Mouse (Mus musculus) CH12.LX (cell line): Measurements from ENCODE around the gene Polr3gl. TPM values are rescaled to one million over a fixed set of nuclear protein-coding genes. Genes with fewer than 3 reads are reported as not detected.

ENCODE experiments used
- DNase-seq: peaks from one replicate; pipeline ENCODE4 v3.0.0-alpha.2; 2013; ENCODE audit errors: extremely low read depth
- H3K27ac ChIP-seq: 2 replicates; pipeline ENCODE4 v1.5.1; 2012; ENCODE audit warnings: low read depth, mild to moderate bottlenecking, control low read depth, moderate library complexity; ENCODE audit not compliant: insufficient read depth
- H3K27me3 ChIP-seq: replicated peaks from 2 replicates; pipeline ENCODE3; 2012; ENCODE audit warnings: inconsistent platforms
- H3K36me3 ChIP-seq, 2 experiments: replicated peaks in 1 of 2; 2 replicates each; pipeline versions ENCODE3 to v1.6.1; 2012; ENCODE audit warnings: inconsistent platforms in 1 of 2, low read length in 1 of 2, mild to moderate bottlenecking in 1 of 2, mixed read lengths in 1 of 2, moderate library complexity in 1 of 2; ENCODE audit not compliant: control insufficient read depth in 1 of 2, insufficient read depth in 1 of 2
- H3K4me1 ChIP-seq, 2 experiments: 2 replicates each; pipeline ENCODE4 v1.6.1; 2012; ENCODE audit warnings: inconsistent platforms in 1 of 2, moderate library complexity in 1 of 2; ENCODE audit not compliant: insufficient read depth in 2 of 2, control insufficient read depth in 1 of 2
- H3K4me2 ChIP-seq: 2 replicates; pipeline ENCODE4 v1.6.1; 2012; ENCODE audit warnings: low read depth, mild to moderate bottlenecking, control low read depth; ENCODE audit not compliant: poor library complexity, insufficient read depth, severe bottlenecking
- H3K4me3 ChIP-seq, 3 experiments: fragments of 150-350 bp in 1 of 3; sonication (generic) in 1 of 3; replicated peaks in 1 of 3; 2 replicates each; pipeline versions ENCODE3 to v1.5.1; 2011 to 2012; ENCODE audit warnings: low read depth in 2 of 3, low read length in 2 of 3, mild to moderate bottlenecking in 2 of 3, moderate library complexity in 2 of 3, control low read depth in 1 of 3, improper control_type of control experiment in 1 of 3, inconsistent platforms in 1 of 3, mixed read lengths in 1 of 3; ENCODE audit not compliant: poor library complexity in 1 of 3
- H3K79me2 ChIP-seq: replicated peaks from 2 replicates; pipeline ENCODE4 v1.6.1; 2012; ENCODE audit warnings: mild to moderate bottlenecking, moderate library complexity; ENCODE audit not compliant: control insufficient read depth, poor library complexity, insufficient read depth, severe bottlenecking; ENCODE audit errors: extremely low read depth
- H3K9ac ChIP-seq: 2 replicates; pipeline ENCODE4 v1.6.1; 2012; ENCODE audit warnings: low read depth, mild to moderate bottlenecking, control low read depth, moderate library complexity; ENCODE audit not compliant: insufficient read depth
- H3K9me3 ChIP-seq: replicated peaks from 2 replicates; pipeline ENCODE3; 2012; ENCODE audit warnings: low read length, inconsistent platforms, mixed read lengths
- CHD1 ChIP-seq: IDR thresholded peaks from 2 replicates; pipeline ENCODE4 v1.6.1; 2012; ENCODE audit warnings: low read depth, low read length, improper control_type of control experiment, inconsistent platforms
- CHD2 ChIP-seq: IDR thresholded peaks from 2 replicates; pipeline ENCODE4 v1.6.1; 2011; ENCODE audit warnings: low read length, improper control_type of control experiment
- EP300 ChIP-seq: IDR thresholded peaks from 2 replicates; pipeline ENCODE4 v1.6.1; 2011; ENCODE audit warnings: low read length, improper control_type of control experiment
- IRF4 ChIP-seq: IDR thresholded peaks from 2 replicates; pipeline ENCODE4 v1.6.1; 2014; ENCODE audit warnings: low read depth, mild to moderate bottlenecking, inconsistent platforms, low read length, improper control_type of control experiment
- SMC3 ChIP-seq: IDR thresholded peaks from 2 replicates; pipeline ENCODE4 v1.6.1; 2011; ENCODE audit warnings: low read depth, low read length, improper control_type of control experiment
- TCF12 ChIP-seq: IDR thresholded peaks from 2 replicates; pipeline ENCODE4 v1.6.1; 2014; ENCODE audit warnings: low read depth, mild to moderate bottlenecking, inconsistent platforms, low read length, improper control_type of control experiment
- USF2 ChIP-seq: conservative IDR thresholded peaks from 2 replicates; pipeline ENCODE4 v1.6.1; 2011; ENCODE audit warnings: low read depth, low read length, improper control_type of control experiment
- ZC3H11A ChIP-seq: IDR thresholded peaks from 2 replicates; pipeline ENCODE4 v1.6.1; 2012; ENCODE audit warnings: low read depth, mild to moderate bottlenecking, inconsistent platforms, low read length, improper control_type of control experiment
- ZKSCAN1 ChIP-seq: IDR thresholded peaks from 2 replicates; pipeline ENCODE4 v1.6.1; 2012; ENCODE audit warnings: low read depth, inconsistent platforms, low read length, improper control_type of control experiment, borderline replicate concordance
- ZMIZ1 ChIP-seq: IDR thresholded peaks from 2 replicates; pipeline ENCODE4 v1.6.1; 2012; ENCODE audit warnings: low read depth, mild to moderate bottlenecking, inconsistent platforms, low read length, improper control_type of control experiment
- dilution Hi-C: fragments of 300-500 bp; cut with MboI; formaldehyde crosslinking; loops from 2 replicates; pipeline ENCODE4 v1.14.3; 2020; ENCODE audit warnings: low sequenced_read_pairs; ENCODE audit not compliant: extremely low pct_unique_long_range_greater_than_20kb, extremely low pct_ligation_motif_present
- in situ Hi-C: fragments of 300-500 bp; cut with MboI; formaldehyde crosslinking; loops from 3 replicates; pipeline ENCODE4 v1.14.3; 2019; ENCODE audit warnings: low sequenced_read_pairs, low pct_ligation_motif_present, low pct_unique_long_range_greater_than_20kb, mixed read lengths
- polyA plus RNA-seq: library from polyadenylated mRNA; unstranded; fragments of >175 nt; gene quantifications from 2 replicates; pipeline ENCODE4 v1.2.1, GENCODE M21; 2012; ENCODE audit warnings: low read depth; ENCODE audit not compliant: insufficient read length
- total RNA-seq, 2 experiments: library from RNA; depleted of rRNA; stranded (reverse); fragments of 300-350 nt in 1 of 2; fragments of >200 nt in 1 of 2; gene quantifications; 2 replicates each; pipeline ENCODE4 v1.2.3; 2012 to 2014

The Polr3gl gene
- total and polyA plus RNA-seq, 3 experiments = 13.7 to 18.8 (median 15.7) TPM

DNA sequence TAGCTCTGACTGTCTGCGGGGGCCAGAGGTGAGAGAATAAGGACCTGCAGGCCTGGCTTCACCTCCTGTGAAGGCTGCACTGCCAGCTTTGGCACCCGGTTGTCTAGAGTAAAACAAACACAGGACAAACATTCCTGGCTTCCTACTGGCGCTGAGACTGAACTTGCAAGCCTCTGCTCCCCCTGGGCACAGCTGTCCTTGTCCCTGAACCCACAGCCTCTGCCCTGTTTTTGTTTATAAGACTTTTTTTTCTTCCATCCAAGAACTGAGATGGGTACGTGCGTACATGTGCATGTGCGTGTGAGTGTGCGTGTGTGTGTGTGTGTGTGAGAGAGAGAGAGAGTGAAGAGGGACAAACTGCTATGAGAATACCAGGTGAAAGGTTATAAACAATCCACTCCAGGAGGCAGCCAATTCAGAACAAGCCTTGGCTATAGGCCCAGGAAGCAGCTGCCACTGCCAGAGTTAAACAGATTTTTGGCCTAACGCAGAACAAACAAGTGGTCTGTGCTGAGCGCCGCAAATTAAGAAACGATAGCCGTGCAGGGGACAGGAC, 38.9 kb downstream of the Polr3gl start:
- peaks cover 23% of the 10 kb centered on the region for H3K79me2 ChIP-seq
- TF ChIP-seq EP300 (no peak), IRF4 (no peak)
- no peaks in the 10 kb centered on the region for H3K9me3 ChIP-seq
- H3K36me3 ChIP-seq = peaks cover 10 to 13% of the 10 kb centered on the region in 2 experiments
- no peak for DNase-seq
- dilution Hi-C loops (no loop called here), in situ Hi-C loops (no loop called here)
- no peak overlapping the region for H3K27ac ChIP-seq
- no peak overlapping the region for H3K4me2 ChIP-seq
- no peak overlapping the region for H3K4me3 ChIP-seq
- H3K4me1 ChIP-seq = peaks cover 4 to 35% of the 10 kb centered on the region in 2 experiments
- H3K27me3 ChIP-seq = no peaks in the 10 kb centered on the region
- no peak overlapping the region for H3K9ac ChIP-seq

DNA sequence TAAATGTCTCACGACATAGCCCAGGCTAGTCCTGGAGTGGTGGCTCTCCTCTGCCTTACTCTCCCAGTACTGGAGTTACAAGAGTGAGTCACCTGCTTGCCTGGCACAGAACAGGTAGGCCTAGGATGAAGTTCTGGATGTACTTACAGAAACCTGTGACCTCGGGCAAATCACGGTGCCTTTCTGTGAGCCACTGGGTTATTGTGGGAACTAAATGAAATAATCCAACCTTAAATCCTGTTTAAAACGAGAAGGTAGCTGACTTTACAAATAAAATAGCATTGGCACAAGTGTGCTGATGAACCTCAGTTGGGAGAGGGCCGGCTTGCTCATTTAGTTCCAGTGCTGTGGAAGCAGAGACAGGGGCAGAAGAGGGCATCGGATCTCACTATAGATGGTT, 39.7 kb downstream of the Polr3gl start:
- in situ Hi-C loops = no loop called here
- dilution Hi-C loops = no loop called here
- Histone ChIP-seq H3K27ac (no peak overlapping the region), H3K36me3 (peaks cover 1 to 4% of the 10 kb centered on the region in 2 experiments), H3K4me1 (peaks cover 7 to 39% of the 10 kb centered on the region in 2 experiments), H3K9me3 (no peaks in the 10 kb centered on the region), H3K27me3 (no peaks in the 10 kb centered on the region), H3K9ac (no peak overlapping the region), H3K79me2 (peaks cover 14% of the 10 kb centered on the region), H3K4me3 (no peak overlapping the region), H3K4me2 (no peak overlapping the region)
- no peak for DNase-seq
- TF ChIP-seq TCF12 (no peak), CHD1 (no peak), ZC3H11A (no peak), CHD2 (no peak), ZKSCAN1 (no peak), USF2 (no peak)
- TF ChIP-seq, all 38 proteins: peak for 0

DNA sequence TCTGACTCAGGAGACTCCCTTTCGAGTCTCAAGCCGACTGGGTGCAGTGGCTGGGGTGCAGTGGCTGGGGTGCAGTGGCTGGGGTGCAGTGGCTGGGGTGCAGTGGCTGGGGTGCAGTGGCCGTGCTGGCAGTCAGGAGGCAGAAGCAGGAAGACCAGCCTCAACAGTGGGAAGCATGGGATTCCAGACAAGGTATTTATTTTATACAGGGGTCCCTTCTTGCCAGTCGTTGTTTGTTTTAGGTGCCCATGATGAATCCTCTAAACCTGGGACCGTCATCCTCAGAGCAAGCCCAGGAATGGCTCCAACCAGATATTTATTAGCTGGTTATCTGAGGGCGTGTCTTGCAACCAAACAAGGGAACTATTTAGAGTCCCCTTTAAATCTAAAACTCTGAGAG, 40.4 kb downstream of the Polr3gl start:
- dilution Hi-C loops = no loop called here
- Histone ChIP-seq H3K4me3 (no peak overlapping the region), H3K9ac (no peak overlapping the region)

More for the DNA sequence above, 40.4 kb downstream of the Polr3gl start:
- H3K9me3 ChIP-seq = no peaks in the 10 kb centered on the region
- no peak overlapping the region for H3K4me2 ChIP-seq
- peaks cover 8% of the 10 kb centered on the region for H3K79me2 ChIP-seq
- no peak overlapping the region for H3K27ac ChIP-seq
- TF ChIP-seq ZMIZ1 (no peak), SMC3 (no peak)
- in situ Hi-C loops = no loop called here
- no peaks in the 10 kb centered on the region for H3K27me3 ChIP-seq
- peaks cover 7 to 45% of the 10 kb centered on the region in 2 experiments for H3K4me1 ChIP-seq
- H3K36me3 ChIP-seq = no peaks in the 10 kb centered on the region
- DNase-seq = no peak
